Mouse (Mus musculus) spleen, adult 2 months (tissue): ENCODE measurements around the gene Nup93.

ENCODE experiments used
- CTCF ChIP-seq: fragments of 200-500 bp; IDR thresholded peaks from 2 replicates; pipeline ENCODE4 v1.5.1; 2011; ENCODE audit warnings: mild to moderate bottlenecking, inconsistent platforms; ENCODE audit not compliant: insufficient read depth, insufficient read length, insufficient replicate concordance; ENCODE audit errors: extremely low read depth
- POLR2A ChIP-seq: fragments of 200-500 bp; IDR thresholded peaks from 2 replicates; pipeline ENCODE4 v1.6.1; 2011; ENCODE audit warnings: low read depth, low read length, inconsistent platforms

DNA sequence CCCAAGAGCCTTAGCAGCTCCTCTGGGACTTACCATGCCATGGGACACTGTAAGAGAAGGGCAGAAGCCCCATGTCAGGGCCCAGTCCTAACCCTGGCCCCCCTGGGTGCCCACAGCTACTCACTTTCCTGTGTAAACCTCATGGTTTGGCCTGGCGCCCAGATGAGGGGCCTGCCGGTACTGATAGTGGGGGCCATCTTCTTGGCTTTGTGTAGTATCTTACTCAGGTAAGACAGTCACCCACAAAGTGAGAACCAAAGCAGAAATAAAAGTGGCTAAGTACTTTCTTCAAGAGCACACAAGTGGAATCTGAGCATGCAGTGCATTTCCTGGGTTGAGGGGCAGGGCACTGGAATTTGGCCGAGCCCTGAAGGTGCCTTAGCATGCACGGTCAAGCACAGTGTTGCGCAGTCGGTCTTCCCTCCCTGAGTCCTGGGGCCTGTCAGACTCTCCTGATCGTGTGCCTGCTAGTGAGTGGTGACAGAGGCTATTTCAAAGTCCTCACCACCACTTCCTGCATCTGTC is 92.7 kb downstream of the Nup93 start:
- TF ChIP-seq CTCF (no peak), POLR2A (no peak)
